Comparison of ENCODE assay signal across 28 mouse cellular contexts in the genomic region with DNA sequence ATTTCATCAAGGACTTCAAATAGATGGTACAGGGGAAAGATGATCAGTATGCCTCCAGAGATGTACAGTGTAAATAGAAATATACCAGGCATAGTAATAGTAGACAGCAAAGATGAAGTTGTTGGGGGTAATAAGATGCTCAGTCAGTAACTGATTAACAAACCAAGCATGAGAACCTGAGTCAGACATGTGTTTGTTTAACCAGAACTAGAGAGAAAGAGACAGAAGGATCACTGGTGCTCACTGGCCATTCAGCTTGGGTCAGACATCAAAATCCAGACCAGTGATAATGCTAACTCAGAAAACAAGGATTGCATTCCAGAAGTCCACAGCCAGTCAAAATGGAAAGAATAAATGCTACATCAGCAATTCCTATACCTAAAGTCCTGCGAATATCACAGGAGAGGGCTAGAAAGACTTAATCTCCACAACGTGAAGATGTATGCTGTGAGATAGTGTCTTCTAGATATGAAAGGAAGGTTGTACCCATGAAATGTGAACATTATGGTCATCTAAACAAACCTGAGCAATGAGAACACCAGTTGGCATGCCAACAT.
"Had no signal": no experiment of that assay in that cellular context is flagged by ENCODE, and none has a peak within 500 bp of the region (broad histone marks: within the 10 kb centered on the region; RNA-seq: fewer than 3 reads in every experiment).

No protein-coding gene starts in this region.

- H3K4me3 ChIP-seq: embryonic facial prominence, embryonic 10.5 days; embryonic facial prominence, embryonic 12.5 days; embryonic facial prominence, embryonic 13.5 days; embryonic facial prominence, embryonic 15.5 days; erythroblast, embryonic 14.5 days; forebrain, embryonic 10.5 days; forebrain, embryonic 12.5 days; forebrain, embryonic 13.5 days; forebrain, embryonic 15.5 days; gastrocnemius, adult 2 months; heart, adult 2 months; heart, embryonic 10.5 days had no signal

- H3K4me1 ChIP-seq: embryonic facial prominence, embryonic 10.5 days; embryonic facial prominence, embryonic 12.5 days; embryonic facial prominence, embryonic 13.5 days; embryonic facial prominence, embryonic 15.5 days; forebrain, embryonic 10.5 days; forebrain, embryonic 12.5 days; forebrain, embryonic 13.5 days; forebrain, embryonic 15.5 days; heart, embryonic 10.5 days had no signal

- H3K9me3 ChIP-seq: embryonic facial prominence, embryonic 10.5 days; embryonic facial prominence, embryonic 12.5 days; embryonic facial prominence, embryonic 13.5 days; embryonic facial prominence, embryonic 15.5 days; forebrain, embryonic 10.5 days; forebrain, embryonic 12.5 days; forebrain, embryonic 13.5 days; forebrain, embryonic 15.5 days; heart, embryonic 10.5 days had no signal

- DNase-seq: cerebellum, adult 9-11 months; cerebellum, postnatal 10 days; cerebellum, postnatal 14 days; cerebellum, postnatal 25 days; cerebellum, postnatal 36 days; embryo, embryonic 11 days; forebrain, postnatal 0 days; gastrocnemius, adult 2 months; gastrocnemius, postnatal 10 days; gastrocnemius, postnatal 14 days; gastrocnemius, postnatal 25 days; gastrocnemius, postnatal 36 days; heart, adult 11 months; heart, adult 18-20 months; heart, adult 2 months had no signal

- H3K27ac ChIP-seq: embryonic facial prominence, embryonic 10.5 days; embryonic facial prominence, embryonic 12.5 days; embryonic facial prominence, embryonic 13.5 days; embryonic facial prominence, embryonic 15.5 days; forebrain, embryonic 10.5 days; forebrain, embryonic 12.5 days; forebrain, embryonic 13.5 days; forebrain, embryonic 15.5 days; gastrocnemius, adult 2 months; heart, adult 2 months; heart, embryonic 10.5 days had no signal

- H3K9ac ChIP-seq: embryonic facial prominence, embryonic 12.5 days; embryonic facial prominence, embryonic 13.5 days; embryonic facial prominence, embryonic 15.5 days; forebrain, embryonic 12.5 days; forebrain, embryonic 13.5 days; forebrain, embryonic 15.5 days; forebrain, postnatal 0 days had no signal

- ATAC-seq: forebrain, embryonic 13.5 days; forebrain, embryonic 14.5 days; forebrain, embryonic 15.5 days; forebrain, embryonic 16.5 days; forebrain, postnatal 0 days had no signal

- H3K27me3 ChIP-seq: embryonic facial prominence, embryonic 12.5 days; embryonic facial prominence, embryonic 13.5 days; embryonic facial prominence, embryonic 15.5 days; forebrain, embryonic 12.5 days; forebrain, embryonic 13.5 days; forebrain, embryonic 15.5 days had no signal

- H3K4me2 ChIP-seq: embryonic facial prominence, embryonic 12.5 days; embryonic facial prominence, embryonic 13.5 days; embryonic facial prominence, embryonic 15.5 days; forebrain, embryonic 12.5 days; forebrain, embryonic 13.5 days; forebrain, embryonic 15.5 days; heart, embryonic 11.5 days had no signal

- H3K36me3 ChIP-seq: embryonic facial prominence, embryonic 10.5 days; embryonic facial prominence, embryonic 12.5 days; embryonic facial prominence, embryonic 13.5 days; embryonic facial prominence, embryonic 15.5 days; forebrain, embryonic 10.5 days; forebrain, embryonic 12.5 days; forebrain, embryonic 15.5 days; heart, embryonic 10.5 days had no signal
